Mouse (Mus musculus): Measurements from ENCODE around the gene BC049715.

BC049715 gene

DNA sequence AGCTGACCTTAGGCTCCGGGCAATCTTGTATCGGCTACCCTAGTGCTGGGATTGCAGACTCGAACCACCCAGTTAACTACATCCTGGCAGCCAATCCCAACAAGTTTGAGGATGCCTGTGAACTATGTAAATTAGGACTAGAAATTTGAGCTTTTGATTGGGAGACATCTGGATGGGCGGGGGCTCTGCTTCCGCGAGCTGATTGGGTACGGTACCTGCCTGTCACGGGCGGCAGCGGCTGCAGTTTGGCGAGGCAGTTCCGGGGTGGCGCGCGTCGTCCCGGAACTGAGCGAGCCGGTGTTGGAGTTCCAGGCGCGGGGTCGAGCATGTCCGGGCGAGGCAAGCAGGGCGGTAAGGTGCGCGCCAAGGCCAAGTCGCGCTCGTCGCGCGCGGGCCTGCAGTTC is 19.4 kb upstream of the BC049715 start, which contains the start of gene H2afj:
Gene H2afj, plus strand, starts transcription at position 231 of the 404 bp plus-strand sequence.
- peak; percentile 97 to 100 for DNase-seq (ENCODE audit: low spot score in 2 of 2)

GRCm38 (mm10) chr6:136808631-136809046 is 18.8 kb upstream of the BC049715 start:
- DNase-seq (ENCODE audit: low spot score in 2 of 2): peak in 1 of 2 experiments; percentile 31

DNA sequence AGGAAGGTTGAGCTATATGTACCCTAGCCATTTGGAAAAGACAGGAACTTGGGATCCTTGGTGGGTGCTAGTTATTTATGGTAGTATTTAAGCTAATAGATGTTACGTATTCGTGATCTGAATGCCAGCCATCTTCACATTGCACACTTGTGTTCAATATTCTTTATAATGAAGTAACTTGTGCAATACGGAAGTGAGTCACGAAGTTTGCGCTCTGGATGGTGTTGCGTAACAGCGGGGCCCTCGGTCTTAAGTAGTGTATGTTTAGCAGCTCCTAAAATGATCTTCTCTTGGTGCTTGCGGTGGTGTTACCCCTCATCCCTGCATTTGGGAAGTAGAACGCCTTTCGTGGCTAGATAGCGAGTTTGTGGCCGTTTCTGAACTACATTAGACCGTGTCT is 18.3 kb upstream of the BC049715 start:
- peak in 1 of 2 experiments; percentile 33 for DNase-seq (ENCODE audit: low spot score in 2 of 2)

- DNase-seq (ENCODE audit: low spot score in 2 of 2): no peak
Observed at GRCm38 (mm10) chr6:136809673-136810072, 17.8 kb upstream of the BC049715 start.

GRCm38 (mm10) chr6:136811196-136811595 is 16.2 kb upstream of the BC049715 start:
- no peak for DNase-seq (ENCODE audit: low spot score in 2 of 2)

- DNase-seq (ENCODE audit: low spot score in 2 of 2): no peak
Observed at GRCm38 (mm10) chr6:136813117-136813516, 14.3 kb upstream of the BC049715 start.

GRCm38 (mm10) chr6:136815381-136815780 is 12.0 kb upstream of the BC049715 start:
- no peak for DNase-seq (ENCODE audit: low spot score in 2 of 2)

- DNase-seq (ENCODE audit: low spot score in 2 of 2): no peak
Observed at GRCm38 (mm10) chr6:136816826-136817225, 10.6 kb upstream of the BC049715 start.

- no peak for DNase-seq (ENCODE audit: low spot score in 2 of 2)
Observed at GRCm38 (mm10) chr6:136817549-136817948, 9.9 kb upstream of the BC049715 start.

DNA sequence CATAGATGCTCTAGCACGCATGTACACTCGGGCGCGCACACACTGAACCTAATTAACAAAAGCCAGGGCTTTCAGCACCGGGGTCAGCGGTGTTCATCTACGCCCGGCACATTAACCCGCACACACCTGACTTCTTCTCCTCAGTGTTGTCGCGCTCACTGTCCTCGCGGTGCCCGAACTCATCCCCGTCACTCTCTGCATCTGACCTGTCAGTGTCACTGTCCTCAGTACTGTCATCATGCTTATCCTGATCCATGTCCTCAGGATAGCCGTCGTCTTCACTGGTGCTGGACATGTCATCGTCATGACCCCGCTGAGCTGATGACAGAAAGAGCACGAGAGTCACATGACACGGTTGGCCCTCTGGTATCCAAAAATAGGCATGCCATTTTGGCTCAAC is 7.0 kb upstream of the BC049715 start:
- DNase-seq (ENCODE audit: low spot score in 2 of 2): no peak

DNA sequence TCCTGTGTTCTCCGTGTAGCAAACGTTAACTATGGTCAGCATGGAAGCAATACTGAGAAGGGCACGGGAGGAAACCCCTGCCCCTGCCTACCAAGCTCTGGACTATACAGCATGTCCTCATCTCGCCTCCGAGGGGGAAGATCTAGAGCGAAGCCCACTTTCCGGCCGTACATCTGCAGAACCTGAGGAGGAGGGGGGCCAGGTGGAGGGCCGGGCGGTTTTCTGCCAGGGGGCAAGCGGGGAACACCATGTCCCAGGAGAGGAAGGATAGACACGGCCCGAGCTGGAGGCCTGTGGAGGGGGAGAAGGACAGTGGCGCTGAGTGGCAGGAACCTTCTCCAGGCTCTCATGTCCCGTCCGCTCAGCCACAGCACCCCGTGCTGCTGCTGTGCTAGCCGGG is 6.3 kb upstream of the BC049715 start:
- no peak for DNase-seq (ENCODE audit: low spot score in 2 of 2)

- no peak for DNase-seq (ENCODE audit: low spot score in 2 of 2)
Observed at GRCm38 (mm10) chr6:136824987-136825386, 2.4 kb upstream of the BC049715 start.

DNA sequence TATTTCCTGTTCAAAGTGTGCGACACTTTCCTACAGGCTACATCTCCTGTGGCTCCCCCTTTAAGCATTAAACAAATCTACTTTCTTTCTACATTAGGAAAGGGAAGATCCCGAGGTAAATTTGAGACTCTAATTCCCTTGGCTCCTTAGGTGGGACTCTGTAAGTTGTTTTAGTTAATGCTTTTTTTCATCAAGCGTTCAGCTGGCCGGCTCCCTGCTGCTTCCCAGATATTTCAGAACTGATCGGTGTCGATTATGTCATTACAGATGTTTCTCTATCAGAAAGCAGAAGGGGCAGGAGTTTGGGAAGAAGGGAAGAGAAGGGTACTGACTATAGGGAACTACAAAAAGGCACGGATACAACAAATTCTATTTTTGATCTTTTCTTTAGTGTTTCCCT is 310 bp upstream of the BC049715 start:
- no peak for DNase-seq (ENCODE audit: low spot score in 2 of 2)

- DNase-seq (ENCODE audit: low spot score in 2 of 2): peak; percentile 90 to 94
Observed at GRCm38 (mm10) chr6:136827881-136828561, 595 bp downstream of the BC049715 start, which contains the start of gene Wbp11. Gene Wbp11, minus strand, starts transcription at chr6:136828233.

GRCm38 (mm10) chr6:136828681-136829080 is 1.3 kb downstream of the BC049715 start:
- DNase-seq (ENCODE audit: low spot score in 2 of 2): no peak

GRCm38 (mm10) chr6:136831712-136832111 is 4.3 kb downstream of the BC049715 start:
- peak; percentile 34 to 48 for DNase-seq (ENCODE audit: low spot score in 2 of 2)

DNA sequence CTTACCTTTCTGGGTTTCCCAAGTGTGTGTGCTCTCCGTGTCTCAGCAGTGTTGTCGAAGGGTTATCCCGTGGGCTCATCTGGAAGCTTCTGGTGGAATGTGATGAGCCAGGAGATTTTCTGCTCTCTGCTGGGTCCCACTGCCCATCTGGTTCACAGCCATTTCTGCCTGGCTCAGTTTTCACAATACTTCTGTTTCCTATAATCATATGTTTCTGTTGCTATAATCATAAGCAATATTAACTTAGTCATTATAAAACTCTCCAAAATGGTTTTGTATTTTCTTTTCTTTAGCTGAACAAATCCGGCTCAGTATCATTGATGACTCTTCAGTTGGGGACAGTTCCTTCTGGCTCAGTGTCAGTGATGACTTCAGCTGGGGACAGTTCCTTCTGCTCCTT is 7.9 kb downstream of the BC049715 start, which contains the start of gene Smco3:
Gene Smco3, minus strand, starts transcription at position 101 of the 400 bp plus-strand sequence.
- DNase-seq (ENCODE audit: low spot score in 2 of 2): no peak

DNA sequence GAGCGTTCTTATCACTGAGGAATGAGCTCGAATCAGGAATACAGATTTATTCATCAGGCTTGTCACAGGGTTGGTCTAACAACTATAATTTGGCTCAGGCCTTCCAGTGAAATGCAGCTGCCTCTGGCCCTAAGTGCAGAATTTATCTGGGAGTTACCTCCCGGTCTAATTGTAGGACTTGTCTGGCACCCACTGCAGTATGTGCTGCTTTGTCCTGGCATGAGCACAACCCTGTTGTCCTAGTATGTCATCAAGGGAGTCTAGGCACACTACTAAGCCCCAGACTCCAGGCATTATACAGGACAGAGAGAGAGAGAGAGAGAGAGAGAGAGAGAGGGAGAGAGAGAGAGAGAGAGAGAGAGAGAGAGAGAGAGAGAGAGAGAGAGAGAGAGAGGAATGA is 9.9 kb downstream of the BC049715 start:
- DNase-seq (ENCODE audit: low spot score in 2 of 2): no peak

DNA sequence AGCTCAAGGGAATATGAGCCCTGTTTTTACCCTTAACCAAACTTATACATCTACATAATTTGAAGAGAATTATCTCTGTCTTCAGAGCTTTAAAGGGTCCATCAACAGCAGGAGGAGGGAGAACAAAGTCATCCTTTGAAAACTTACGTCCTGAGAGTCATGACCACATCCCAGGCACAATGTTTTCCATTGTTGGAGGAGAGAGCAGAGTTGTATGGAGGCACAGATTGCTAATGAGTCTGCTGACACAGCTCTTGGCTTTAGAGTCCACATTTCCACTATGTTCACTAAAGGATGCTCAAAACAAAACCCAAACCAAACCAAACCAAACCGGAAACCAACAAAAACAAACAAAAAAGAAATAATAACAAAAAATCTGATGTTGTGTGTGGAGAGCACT is 17.5 kb downstream of the BC049715 start:
- no peak for DNase-seq (ENCODE audit: low spot score in 2 of 2)

- no peak for DNase-seq (ENCODE audit: low spot score in 2 of 2)
Observed at GRCm38 (mm10) chr6:136845706-136846480, 18.5 kb downstream of the BC049715 start.

DNA sequence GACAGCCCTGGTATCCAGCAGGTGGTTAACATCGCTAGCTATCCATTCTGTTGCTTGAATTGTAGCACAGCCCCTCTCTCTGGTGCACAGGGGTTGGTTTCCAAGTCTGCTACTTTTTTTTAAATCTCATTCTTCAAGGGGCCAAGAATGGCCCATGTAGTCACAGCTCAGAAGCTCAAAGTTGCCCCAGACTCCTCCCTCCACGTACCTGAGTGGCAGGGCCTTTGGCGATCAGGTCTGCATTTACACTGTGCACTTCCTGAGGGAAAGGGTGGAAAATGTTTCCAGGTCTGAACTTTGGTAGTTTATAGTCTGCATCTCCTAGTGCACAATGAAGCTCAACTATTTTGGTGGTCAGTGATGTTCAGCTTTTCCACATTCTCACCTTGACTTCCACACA is 19.8 kb downstream of the BC049715 start:
- DNase-seq (ENCODE audit: low spot score in 2 of 2): no peak

GRCm38 (mm10) chr6:136847790-136848189 is 20.4 kb downstream of the BC049715 start:
- DNase-seq (ENCODE audit: low spot score in 2 of 2): peak in 1 of 2 experiments; percentile 60

DNA sequence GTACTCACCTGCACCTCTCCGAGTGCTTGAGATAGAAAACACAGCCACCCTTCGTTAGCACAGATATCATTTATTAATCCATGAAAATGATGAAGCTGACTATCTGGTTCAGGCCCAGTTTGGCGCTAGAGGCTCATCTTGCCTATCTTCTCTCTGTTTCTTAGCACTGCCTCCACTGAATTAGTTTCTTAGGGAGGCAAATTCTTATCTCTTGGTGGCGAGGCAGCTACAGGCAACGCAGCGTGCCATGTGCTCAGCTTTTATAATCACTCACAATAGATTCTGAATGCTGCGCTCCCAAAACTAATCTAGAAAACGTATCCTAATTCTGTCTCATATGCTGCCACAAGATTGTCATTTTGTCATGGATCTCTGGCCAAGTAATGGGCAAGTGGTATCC is 21.0 kb downstream of the BC049715 start:
- no peak for DNase-seq (ENCODE audit: low spot score in 2 of 2)

Data from thymus, postnatal 10 days (tissue).